Mouse (Mus musculus) ES-CJ7 (cell line): ENCODE results near the gene Sumo2.
A peak's percentile ranks its signal among the peaks of the same experiment; 100 is the strongest.
"Not testable (repeated sequence)": the region's sequence is repeated elsewhere in the genome, so short reads cannot be mapped to it uniquely, and the experiment has no call there.

Source experiments
- DNase-seq: peaks from one replicate; pipeline ENCODE4 v3.0.0; 2011; ENCODE audit warnings: low read depth, low spot score

Sumo2 gene

GRCm38 (mm10) chr11:115536038-115536681, at the start of gene Sumo2:
TSS of gene Sumo2 (minus strand) at chr11:115536276.
- peak; percentile 97 for DNase-seq

DNA sequence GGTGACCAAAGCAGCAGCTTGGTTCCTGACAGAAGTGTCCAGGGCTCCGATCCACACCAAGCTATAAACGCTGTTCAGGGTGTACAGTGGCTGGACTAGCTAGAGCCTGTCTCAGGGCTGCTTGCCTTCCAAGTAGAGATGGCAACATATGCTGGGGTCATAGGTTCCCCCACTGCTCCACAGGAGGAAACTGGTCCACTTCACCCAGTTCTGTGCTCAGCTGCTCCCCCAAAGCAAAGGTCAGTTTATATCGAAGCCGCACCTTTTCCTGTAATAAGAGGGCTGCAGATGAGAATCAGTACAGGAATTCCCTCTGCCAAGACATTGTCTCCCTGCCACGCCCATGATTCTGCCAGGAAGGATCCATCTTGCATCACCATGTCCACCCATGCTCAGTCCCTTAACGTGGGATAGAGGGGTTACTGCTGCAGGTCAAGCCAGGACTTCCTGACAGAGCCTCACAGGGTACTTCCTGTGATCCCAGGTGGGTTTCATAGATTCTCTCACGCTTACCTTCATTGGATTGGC, 49.6 kb upstream of the Sumo2 start:
- no peak for DNase-seq

DNA sequence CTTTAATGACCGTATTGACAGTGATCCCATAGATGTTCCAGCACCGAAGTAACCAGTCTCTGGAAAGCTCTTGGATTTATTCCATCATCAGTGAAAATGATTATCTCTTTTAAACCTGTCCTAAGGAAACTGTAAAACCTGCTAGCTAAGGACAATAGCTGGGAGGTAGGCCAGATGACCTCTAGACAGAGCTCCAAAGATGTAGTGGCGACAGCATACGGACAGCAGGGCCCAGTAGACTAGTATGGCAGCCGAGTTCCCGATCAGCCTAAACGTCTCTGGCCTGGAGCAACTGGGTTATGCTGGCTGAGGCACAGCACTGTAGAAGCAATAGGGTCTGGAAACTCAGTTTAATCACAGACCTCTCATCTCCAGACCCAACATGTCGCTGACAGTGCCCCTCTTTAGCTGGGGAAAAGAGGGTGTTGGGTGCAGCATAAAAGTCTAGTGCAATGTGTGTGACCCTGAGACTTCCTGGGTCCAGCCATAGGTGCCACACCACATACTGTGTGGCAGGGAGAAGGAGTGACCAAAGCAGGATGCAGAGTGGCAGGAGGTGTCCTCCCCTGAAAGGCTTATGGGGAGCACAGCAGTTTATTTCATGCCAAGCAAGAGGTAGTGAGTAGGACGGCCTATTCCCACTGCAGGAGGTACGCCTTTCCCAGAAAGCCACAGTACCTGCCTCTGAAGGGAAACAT, 48.4 kb upstream of the Sumo2 start:
- DNase-seq: no peak

- no peak for DNase-seq
Measured at GRCm38 (mm10) chr11:115582913-115583606, 47.0 kb upstream of the Sumo2 start.

GRCm38 (mm10) chr11:115579080-115579479, 43.0 kb upstream of the Sumo2 start:
- DNase-seq: no peak

GRCm38 (mm10) chr11:115564961-115565360, 28.9 kb upstream of the Sumo2 start:
- no peak for DNase-seq

- DNase-seq: peak; percentile 97
Measured at GRCm38 (mm10) chr11:115564064-115564809, 28.2 kb upstream of the Sumo2 start, which contains the start of gene Nup85. TSS of gene Nup85 (plus strand) at chr11:115564434.

DNA sequence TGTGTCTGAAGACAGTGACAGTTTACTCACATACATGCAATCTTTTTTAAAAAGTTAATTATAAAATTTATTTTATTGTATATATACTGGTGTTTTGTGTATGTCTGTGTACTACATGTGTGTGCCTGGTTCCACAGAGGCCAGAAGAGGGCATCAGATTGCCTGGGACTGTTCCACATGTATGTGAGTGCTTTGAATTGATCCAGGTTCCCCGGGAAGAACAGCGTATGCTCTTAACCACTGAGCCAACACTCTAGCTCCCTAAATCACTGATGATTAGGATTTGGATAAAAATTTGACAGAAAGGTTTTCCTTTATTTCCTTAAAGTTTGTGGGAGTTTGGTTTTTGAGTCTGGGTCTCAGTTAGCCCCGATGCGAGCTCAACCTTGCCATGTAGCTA, 27.3 kb upstream of the Sumo2 start:
- peak; percentile 69 for DNase-seq

DNA sequence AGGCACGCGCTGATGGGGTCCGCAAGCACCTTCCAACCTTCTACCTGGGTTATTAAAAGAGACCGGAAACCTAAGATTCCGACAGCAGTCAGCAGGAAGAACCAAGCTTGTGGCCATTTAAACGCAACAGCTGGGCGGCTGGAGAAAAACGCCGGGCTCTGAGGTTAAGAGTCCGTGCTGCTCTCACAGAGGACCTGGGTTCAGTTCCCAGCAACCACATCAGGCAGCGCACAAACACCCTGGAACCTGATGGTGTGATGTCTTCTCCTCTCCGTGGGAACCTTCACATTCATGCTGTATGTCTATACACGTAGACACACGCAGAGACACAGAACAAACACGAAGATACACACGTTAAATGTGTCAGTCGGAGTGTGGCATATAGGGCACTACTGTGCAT, 19.6 kb upstream of the Sumo2 start:
- DNase-seq: peak; percentile 50

DNA sequence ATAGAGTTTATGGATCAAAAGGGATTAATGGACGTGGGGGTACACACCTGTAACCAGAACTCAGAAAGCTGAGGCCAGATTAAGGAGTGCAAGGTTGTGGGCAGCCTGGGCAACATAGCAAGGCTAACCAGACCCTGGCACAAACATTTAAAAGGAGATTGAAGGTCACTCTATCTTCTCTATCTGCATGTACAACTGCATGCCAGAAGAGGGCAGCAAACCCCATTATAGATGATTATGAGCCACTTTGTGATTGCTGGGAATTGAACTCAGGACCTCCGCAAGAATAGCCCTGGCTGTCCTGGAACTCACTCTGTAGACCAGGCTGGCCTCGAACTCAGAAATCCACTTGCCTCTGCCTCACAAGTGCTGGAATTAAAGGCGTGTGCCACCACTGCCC, 16.7 kb upstream of the Sumo2 start:
- DNase-seq: peak; percentile 48

DNA sequence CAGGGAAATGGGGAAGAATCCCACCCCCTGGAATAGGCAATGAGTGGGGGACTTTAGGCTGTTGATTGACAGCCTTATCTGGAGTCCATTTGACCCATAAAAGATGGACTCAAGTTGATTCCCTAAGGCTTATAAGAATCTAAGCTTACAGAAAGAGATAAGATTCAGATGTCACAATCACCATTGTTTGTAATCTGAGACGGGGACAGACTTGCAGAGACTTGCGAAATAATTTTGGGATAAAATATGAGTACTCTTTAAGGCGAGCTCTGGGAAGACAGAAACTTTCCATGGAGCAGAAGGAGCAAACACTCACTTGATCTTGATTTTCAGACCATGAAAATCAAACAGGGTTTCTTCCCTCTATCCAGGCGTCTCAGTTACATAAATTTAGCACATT, 7.5 kb upstream of the Sumo2 start:
- DNase-seq: no peak

DNA sequence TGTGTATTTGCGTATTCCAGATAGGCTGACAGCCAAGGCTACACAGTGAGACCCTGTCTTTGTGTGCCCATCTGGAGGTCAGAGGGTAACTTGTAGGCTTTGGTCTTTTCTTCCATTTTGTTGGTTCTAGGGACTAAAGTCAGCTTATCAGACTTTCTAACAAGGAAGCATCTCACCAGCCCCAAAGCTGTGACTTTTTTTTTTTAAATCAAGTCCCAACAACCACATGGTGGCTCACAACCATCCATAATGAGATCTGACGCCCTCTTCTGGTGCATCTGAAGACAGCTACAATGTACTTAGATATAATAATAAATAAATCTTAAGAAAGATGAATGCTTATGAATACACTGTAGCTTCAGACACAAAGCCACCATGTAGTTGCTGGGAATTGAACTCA, 2.0 kb upstream of the Sumo2 start:
- no peak for DNase-seq

- DNase-seq: peak; percentile 80
Measured at GRCm38 (mm10) chr11:115536856-115537568, 936 bp upstream of the Sumo2 start.

DNA sequence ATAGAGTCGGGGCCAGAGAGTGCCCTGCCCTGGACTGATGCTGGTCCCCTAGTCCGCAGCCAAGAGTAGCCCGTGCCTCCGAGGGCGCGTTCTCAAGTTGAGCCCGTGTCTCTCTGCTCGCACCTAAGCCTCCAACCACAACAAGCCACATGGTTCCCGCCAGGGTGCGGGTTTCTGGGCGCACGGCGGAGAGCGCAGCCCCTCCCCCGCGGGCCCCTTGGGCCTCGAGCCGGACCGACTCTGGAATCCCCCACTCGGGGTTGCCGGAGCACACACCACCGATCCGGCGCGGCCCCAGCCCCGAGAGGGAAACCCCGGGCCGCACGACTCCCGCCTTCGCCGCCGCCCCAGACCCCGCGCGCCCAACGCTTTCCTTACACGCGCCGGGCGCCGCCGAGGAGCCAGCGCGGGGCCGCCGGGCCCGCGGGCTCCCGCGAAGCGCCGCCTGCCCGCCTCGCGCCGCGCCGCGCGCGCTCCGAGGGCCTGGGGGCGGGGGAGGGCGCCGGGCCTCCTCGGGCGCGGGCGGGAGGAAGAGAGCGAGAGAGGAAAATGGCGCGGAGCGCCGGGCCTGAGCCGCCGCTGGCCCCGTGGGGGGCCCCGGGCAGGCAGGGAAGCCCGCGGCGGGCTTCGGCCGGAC, 557 bp downstream of the Sumo2 start:
- peak; percentile 53 for DNase-seq

DNA sequence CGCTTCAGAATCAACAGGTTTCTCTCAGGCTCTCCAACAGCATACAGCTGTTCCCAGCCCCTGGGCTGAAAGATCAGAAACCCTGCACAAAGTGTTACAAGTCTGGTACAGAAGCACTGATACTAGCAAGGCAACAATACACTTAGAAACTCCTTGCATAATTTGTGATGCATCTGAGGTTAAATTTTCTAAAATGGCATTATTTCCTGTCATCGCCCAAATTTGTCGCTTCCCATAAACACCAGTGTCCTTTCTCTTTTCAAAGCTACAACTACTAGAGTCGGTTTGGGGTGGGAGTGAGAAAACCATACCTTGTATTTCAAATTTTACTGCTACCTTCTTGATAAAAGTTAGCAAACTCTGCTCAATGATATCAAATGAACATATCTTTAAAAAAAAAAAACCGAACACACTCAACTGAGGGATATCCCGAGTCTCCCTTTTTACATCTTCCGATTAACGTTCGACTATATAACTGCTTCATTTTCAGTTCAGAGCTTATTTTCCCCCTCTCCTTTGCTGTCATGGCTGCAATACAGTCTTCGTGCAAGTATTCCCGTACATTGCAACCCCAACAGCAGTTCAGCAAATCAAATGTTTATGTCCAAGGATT, 1.2 kb downstream of the Sumo2 start:
- DNase-seq: no peak

GRCm38 (mm10) chr11:115526446-115526845, 9.6 kb downstream of the Sumo2 start:
- DNase-seq: not testable (repeated sequence)

DNA sequence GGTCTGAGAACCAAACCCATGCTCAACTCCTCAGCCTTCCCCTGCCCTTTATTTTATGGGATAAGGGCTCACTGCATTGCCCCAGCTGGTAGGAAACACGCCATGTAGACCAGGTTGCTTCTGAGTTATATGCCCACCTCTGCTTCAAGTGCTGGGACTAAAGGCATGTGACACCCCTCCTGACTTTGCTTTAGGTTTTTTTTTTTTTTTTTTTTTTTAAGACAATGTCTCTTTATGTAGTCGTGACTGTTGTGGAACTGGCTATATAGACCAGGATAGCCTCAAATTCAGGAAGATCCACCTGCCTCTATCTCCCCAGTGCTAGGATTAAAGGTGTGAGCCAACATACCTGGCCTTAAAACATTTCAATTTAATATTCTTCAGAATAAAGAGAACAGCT, 13.4 kb downstream of the Sumo2 start:
- DNase-seq: no peak

GRCm38 (mm10) chr11:115522238-115522637, 13.8 kb downstream of the Sumo2 start:
- no peak for DNase-seq

DNA sequence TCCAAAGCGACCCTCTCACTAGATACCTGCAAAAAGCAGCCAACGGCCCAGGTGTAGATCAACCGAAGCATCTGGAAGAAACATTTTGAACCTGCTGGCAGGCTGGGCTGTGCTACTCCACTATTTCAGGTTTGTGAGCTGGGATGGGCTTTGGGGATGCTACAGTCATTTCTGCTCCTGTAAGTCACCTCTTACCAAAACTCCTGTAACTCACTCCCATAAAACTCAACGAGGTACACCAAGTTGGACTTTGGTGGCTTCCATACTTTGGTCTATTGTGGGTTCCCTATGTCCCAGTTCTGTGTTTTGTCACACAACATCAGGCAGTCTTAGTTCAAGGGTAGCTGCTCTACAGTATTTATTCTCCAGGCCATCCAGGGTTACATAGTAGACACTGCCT, 15.0 kb downstream of the Sumo2 start:
- DNase-seq: no peak

GRCm38 (mm10) chr11:115520218-115520617, 15.9 kb downstream of the Sumo2 start:
- DNase-seq: no peak
